Mouse (Mus musculus) gastrocnemius, adult 2 months (tissue): ENCODE data around the gene Scarf2. TPM values are rescaled to one million over a fixed set of nuclear protein-coding genes. Genes with fewer than 3 reads are reported as not detected.

Source experiments
- DNase-seq: peaks from one replicate; pipeline ENCODE4 v3.0.0; 2022
- H3K27ac ChIP-seq: fragments of 200-600 bp; 2 replicates; pipeline ENCODE4 v1.8.1; 2022; ENCODE audit warnings: mild to moderate bottlenecking
- H3K4me3 ChIP-seq: fragments of 200-600 bp; 2 replicates; pipeline ENCODE4 v1.8.1; 2022; ENCODE audit warnings: mild to moderate bottlenecking, moderate library complexity
- CTCF ChIP-seq: fragments of 200-600 bp; IDR thresholded peaks from 2 replicates; pipeline ENCODE4 v1.8.1; 2022; ENCODE audit warnings: antibody characterized with exemption, mild to moderate bottlenecking, moderate library complexity
- intact Hi-C: fragments of 180-260 bp; cut with DNase I; formaldehyde crosslinking; loops from one replicate; pipeline ENCODE4 v1.15.1; 2025
- total RNA-seq, 2 experiments: library from RNA; stranded (reverse); gene quantifications; 2 replicates each; pipeline ENCODE4 v1.2.3; 2021

Scarf2 gene
- total RNA-seq, 2 experiments from 2014 or later, result 3.6 to 5.2 TPM

DNA sequence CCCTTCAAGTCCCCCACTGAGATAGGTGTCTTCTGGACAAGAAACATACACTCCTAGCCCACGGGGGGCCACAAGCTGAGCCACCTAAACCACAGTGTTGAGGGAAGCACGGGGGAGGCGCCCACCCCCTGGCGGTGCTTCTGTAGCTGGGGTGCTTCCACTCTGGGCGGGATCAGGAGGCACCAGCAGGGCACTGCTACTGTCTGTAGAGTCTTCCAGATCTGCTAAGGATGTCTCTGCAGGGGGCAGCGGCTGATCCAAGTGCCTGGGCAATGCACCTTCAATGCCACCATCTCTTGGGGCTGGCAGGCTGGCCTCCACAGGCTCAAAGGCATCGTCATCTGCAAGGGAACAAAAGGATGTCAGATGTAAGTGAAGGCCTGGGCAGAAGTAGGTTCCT is 45.4 kb downstream of the Scarf2 start:
- Histone ChIP-seq H3K4me3 (no peak overlapping the region), H3K27ac (no peak overlapping the region)
- no peak for TF ChIP-seq CTCF
- DNase-seq, result no peak
- intact Hi-C loops, result no loop called here

DNA sequence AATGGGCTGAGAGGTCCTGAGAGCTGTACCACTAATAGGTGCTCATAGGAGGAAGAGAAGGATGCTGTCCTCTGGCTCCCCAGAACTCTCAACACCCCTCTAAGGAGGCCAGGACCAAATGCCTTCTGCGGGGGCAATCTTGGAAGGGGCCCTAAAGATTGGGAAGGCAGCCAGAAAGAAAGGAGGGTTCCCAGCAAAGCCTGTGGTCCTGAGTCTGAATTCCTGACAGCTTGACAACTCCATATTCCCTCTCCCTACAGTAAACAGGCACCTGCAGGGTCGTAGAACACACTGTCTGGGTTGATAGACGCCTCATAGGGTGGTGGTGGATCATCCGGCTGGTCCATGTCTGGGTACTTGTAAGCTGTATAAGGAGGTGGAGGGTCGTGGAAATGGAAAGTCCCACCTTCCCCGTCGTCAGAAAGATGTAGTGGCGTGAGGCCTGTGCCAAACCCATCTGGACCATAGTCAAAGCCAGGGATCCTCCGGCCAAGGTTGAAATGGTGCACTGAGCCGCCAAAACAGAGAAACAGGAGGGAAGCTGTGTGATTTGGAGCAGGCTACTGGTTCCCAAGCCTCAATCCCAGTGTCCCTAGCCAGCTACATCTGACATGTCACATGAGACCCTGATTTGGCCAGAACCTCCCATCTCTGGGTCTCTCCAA is 46.8 kb downstream of the Scarf2 start:
- TF ChIP-seq CTCF, result no peak

DNA sequence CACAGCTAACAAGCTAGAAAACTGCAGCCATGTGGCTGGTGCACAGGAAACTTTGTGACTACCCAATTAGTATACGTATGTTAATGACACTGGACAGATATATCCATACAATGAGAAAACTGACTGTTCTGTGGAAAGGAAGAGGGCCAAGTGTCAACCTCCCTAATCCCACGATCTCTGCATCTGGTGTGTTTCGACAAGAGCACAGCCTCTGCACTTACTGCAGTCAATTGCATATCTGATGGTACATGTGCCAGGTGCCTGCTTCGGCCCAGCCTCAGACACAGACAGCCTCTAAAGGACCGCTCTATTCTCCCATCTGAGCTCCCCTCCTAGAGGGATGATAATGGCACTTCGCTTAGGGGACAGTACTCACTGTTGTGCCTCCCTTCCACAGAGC is 51.3 kb downstream of the Scarf2 start:
- TF ChIP-seq CTCF, result no peak
- Histone ChIP-seq H3K4me3 (no peak overlapping the region), H3K27ac (no peak overlapping the region)
- intact Hi-C loops, result no loop called here
- no peak for DNase-seq

More for the DNA sequence above, 46.8 kb downstream of the Scarf2 start:
- H3K4me3 ChIP-seq, result no peak overlapping the region
- no peak for DNase-seq
- intact Hi-C loops, result no loop called here
- H3K27ac ChIP-seq, result no peak overlapping the region

DNA sequence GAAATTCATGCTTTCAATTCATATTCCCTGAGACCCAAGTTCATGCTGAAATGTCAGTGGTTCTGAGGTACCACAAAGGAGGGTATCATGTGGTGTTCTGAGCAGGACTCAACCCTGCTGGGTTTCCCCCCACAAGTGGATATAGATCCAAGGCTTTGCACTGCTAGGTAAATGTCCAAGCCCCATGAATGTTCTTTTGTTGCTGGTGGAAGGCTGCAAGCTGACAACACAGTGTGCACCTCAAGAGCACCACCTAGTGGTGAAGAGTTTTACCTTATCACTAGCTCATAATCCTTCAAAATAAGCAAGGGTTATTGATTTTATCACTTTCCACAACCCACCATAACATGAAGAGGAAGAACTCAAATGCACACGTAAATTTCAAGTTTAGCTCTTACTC is 51.8 kb downstream of the Scarf2 start:
- Histone ChIP-seq H3K4me3 (no peak overlapping the region), H3K27ac (no peak overlapping the region)
- DNase-seq, result peak; percentile 30
- intact Hi-C loops, result no loop called here
- TF ChIP-seq CTCF, result peak; percentile 85

DNA sequence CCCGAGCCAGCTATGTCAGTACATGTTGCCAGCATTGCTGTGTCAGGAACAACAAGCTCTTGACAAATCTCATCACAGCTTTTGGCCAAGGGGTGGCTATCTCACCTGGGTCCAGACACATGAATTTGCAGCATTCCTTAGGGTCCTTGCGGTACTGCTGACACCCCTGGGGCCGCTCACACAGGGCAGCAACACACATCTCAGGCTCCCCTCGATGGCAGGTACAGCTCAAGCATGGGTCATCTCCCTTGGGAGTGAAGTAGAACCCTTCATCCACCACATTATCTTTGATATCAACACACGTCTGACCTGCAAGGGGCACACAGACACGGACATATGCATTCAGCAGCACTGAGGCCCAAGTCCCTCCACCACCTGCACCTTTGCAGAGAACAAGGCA is 52.4 kb downstream of the Scarf2 start:
- intact Hi-C loops, result no loop called here
- TF ChIP-seq CTCF, result no peak
- no peak overlapping the region for H3K4me3 ChIP-seq
- no peak for DNase-seq
- no peak overlapping the region for H3K27ac ChIP-seq

DNA sequence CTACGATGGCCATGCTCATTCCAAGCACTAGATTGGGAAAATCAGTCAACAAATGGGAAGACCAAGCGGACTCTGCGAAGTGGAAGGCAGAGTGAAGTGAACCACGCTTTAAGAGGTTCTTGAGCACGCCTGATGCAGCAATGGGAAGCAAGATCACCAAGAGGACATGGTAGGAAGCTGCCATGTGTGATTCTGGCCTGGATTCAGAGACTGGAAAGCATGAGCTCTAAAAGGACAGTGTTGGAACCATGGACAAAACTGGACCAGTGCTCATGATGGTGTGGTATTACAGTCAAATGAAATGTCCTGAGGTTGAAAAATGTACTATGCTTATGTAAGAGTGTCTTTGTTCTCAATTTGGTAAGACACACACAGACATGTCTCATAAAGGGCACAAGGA is 54.2 kb downstream of the Scarf2 start:
- intact Hi-C loops, result no loop called here
- no peak for DNase-seq
- Histone ChIP-seq H3K4me3 (no peak overlapping the region), H3K27ac (no peak overlapping the region)
- no peak for TF ChIP-seq CTCF

DNA sequence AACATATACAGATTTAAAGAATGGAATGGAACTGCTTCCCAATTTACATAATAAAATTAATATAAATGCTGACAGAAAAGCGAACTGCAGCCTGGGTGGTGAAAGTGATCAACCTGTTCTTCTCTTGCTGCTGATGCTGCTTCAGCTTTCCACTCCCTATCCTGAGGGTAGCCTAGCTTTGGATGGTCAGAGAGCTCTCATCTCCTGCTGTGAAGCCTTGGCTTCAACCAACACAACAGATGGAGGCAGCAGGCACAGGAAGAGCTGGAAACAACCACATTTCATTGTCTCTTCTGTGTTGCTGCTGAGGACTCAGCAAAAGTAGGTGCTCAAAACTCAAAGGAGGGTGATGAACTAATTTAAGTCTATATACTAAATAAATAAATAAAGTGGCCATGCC is 54.8 kb downstream of the Scarf2 start:
- DNase-seq, result no peak
- Histone ChIP-seq H3K4me3 (no peak overlapping the region), H3K27ac (no peak overlapping the region)
- TF ChIP-seq CTCF, result no peak
- intact Hi-C loops, result no loop called here

DNA sequence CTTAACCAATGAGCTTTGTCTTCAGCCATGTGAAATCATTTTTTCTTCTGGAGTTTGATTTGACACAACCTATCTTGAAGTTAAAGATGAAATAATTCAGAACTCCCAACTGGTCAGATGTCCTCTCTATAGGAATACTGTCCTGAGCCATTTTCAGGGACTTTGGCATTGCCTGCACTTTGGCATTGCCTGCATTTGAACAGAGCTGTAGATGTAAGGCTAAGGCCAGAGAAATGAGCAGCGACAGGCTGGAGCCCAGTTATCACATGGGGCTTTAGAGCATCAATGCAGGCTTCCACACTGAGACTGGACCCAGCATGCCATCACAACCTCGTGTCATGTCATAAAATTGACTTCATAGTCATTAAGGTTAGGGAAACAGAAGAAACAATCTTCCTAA is 56.2 kb downstream of the Scarf2 start:
- DNase-seq, result no peak
- intact Hi-C loops, result no loop called here
- no peak for TF ChIP-seq CTCF
- no peak overlapping the region for H3K27ac ChIP-seq
- no peak overlapping the region for H3K4me3 ChIP-seq

DNA sequence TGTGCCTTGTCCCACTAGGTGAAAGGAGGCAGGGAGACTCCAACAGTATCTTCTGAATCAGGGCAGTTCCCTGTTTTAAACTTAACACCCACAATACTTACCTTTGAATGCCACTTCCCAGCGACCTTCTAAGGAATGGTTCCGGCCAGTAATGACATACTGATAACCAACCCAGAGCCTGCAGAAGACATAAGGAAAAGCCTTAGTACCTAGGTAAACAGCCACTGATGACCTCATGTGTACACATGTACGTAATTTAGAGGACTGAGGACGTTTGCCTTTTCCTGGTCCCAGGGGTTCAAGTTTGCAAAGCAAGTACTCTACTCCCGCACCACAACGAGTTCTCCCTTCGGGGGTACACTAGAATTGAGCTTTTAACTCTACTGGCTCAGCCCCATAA is 60.1 kb downstream of the Scarf2 start:
- no peak for DNase-seq
- no peak overlapping the region for H3K27ac ChIP-seq
- intact Hi-C loops, result loop anchor here (5.0 kb wide), 1 partner anchor 80 kb away; no protein-coding TSS in a partner anchor
- TF ChIP-seq CTCF, result no peak
- H3K4me3 ChIP-seq, result no peak overlapping the region

Other genes starting within 250 kb of the Scarf2 start
- gene Lrrc74b, start 236.0 kb upstream of the Scarf2 start, total RNA-seq, result 1 to 10 TPM; 1.6 to 1.8 TPM
- gene P2rx6, start 235.4 kb upstream of the Scarf2 start, total RNA-seq, result 10 to 100 TPM in 1 of 2 experiments, 1 to 10 TPM in 1; 9.9 to 11.7 TPM
- under 1 TPM in 1 of 2 experiments, not detected in 1; 0.22 TPM for gene Slc7a4, start 214.1 kb upstream of the Scarf2 start, total RNA-seq
- 10 to 100 TPM; 10.8 to 11.2 TPM for gene Smpd4, start 177.9 kb upstream of the Scarf2 start, total RNA-seq
- gene Ccdc74a, start 150.8 kb upstream of the Scarf2 start, total RNA-seq, result under 1 TPM; 0.61 to 0.78 TPM
- gene Med15, start 64.4 kb upstream of the Scarf2 start, total RNA-seq, result 10 to 100 TPM; 20.2 to 20.5 TPM
- gene Klhl22, start 37.7 kb upstream of the Scarf2 start, total RNA-seq, result 10 to 100 TPM; 20.5 to 23.6 TPM
- gene B830017H08Rik, start 35.8 kb downstream of the Scarf2 start, total RNA-seq, result not detected
- 1 to 10 TPM; 1.3 to 2.1 TPM for gene Car15, start 41.1 kb downstream of the Scarf2 start, total RNA-seq
- under 1 TPM; 0.15 to 0.56 TPM for gene Gm20518, start 94.4 kb downstream of the Scarf2 start, total RNA-seq
- under 1 TPM; 0.10 to 0.17 TPM for gene Tssk1, start 96.9 kb downstream of the Scarf2 start, total RNA-seq
- gene Dgcr2, start 101.3 kb downstream of the Scarf2 start, total RNA-seq, result 10 to 100 TPM; 22.2 to 26.4 TPM
- gene Tssk2, start 101.4 kb downstream of the Scarf2 start, total RNA-seq, result not detected
- gene Ess2, start 114.1 kb downstream of the Scarf2 start, total RNA-seq, result 1 to 10 TPM; 6.1 to 6.4 TPM
- not detected for gene Gsc2, start 117.8 kb downstream of the Scarf2 start, total RNA-seq
- 1 to 10 TPM; 2.7 to 4.6 TPM for gene Slc25a1, start 130.9 kb downstream of the Scarf2 start, total RNA-seq
- not detected for gene Vpreb2, start 183.1 kb downstream of the Scarf2 start, total RNA-seq